Mouse (Mus musculus) kidney, postnatal 0 days (tissue): Measurements from ENCODE around the gene Lyve1. TPM values are rescaled to one million over a fixed set of nuclear protein-coding genes. Genes with fewer than 3 reads are reported as not detected.

ENCODE experiments used
- ATAC-seq: fragments of 200-750 bp; cut with Nextera tagmentation; replicated peaks from 2 replicates; pipeline ENCODE4 v1.8.0; 2017; ENCODE audit warnings: low read depth, moderate number of reproducible peaks, moderate TSS enrichment, moderate library complexity; ENCODE audit not compliant: low FRiP score
- DNase-seq: peaks from one replicate; pipeline ENCODE4 v3.0.0-alpha.2; 2016; ENCODE audit warnings: low spot score
- H3K27ac ChIP-seq: fragments of 300-500 bp; sonication (generic); 2 replicates; pipeline ENCODE4 v1.5.1; 2014; ENCODE audit warnings: mild to moderate bottlenecking
- H3K27me3 ChIP-seq: fragments of 300-500 bp; sonication (generic); 2 replicates; pipeline ENCODE4 v1.6.1; 2014; ENCODE audit warnings: low read length, mixed read lengths; ENCODE audit not compliant: insufficient read depth
- H3K36me3 ChIP-seq: fragments of 300-500 bp; sonication (generic); 2 replicates; pipeline ENCODE4 v1.6.1; 2014; ENCODE audit warnings: low read length, mixed read lengths; ENCODE audit not compliant: insufficient read depth
- H3K4me1 ChIP-seq: fragments of 300-500 bp; sonication (generic); replicated peaks from 2 replicates; pipeline ENCODE4 v1.6.1; 2014; ENCODE audit warnings: antibody characterized with exemption, low read length, mixed read lengths; ENCODE audit not compliant: insufficient read depth
- H3K4me2 ChIP-seq: fragments of 300-500 bp; sonication (generic); 2 replicates; pipeline ENCODE4 v1.6.1; 2014; ENCODE audit warnings: mild to moderate bottlenecking, low read length, moderate library complexity, mixed read lengths
- H3K4me3 ChIP-seq: fragments of 300-500 bp; sonication (generic); replicated peaks from 2 replicates; pipeline ENCODE4 v1.5.1; 2014; ENCODE audit warnings: low read depth, low read length
- H3K9ac ChIP-seq: fragments of 300-500 bp; sonication (generic); 2 replicates; pipeline ENCODE4 v1.6.1; 2014; ENCODE audit warnings: low read depth, low read length
- H3K9me3 ChIP-seq: fragments of 300-500 bp; sonication (generic); replicated peaks from 2 replicates; pipeline ENCODE4 v1.6.1; 2016; ENCODE audit warnings: low read length, inconsistent platforms, mixed read lengths
- CTCF ChIP-seq: IDR thresholded peaks from 2 replicates; pipeline ENCODE4 v1.5.1; 2016; ENCODE audit warnings: antibody characterized with exemption, low read depth, mild to moderate bottlenecking, moderate library complexity
- WGBS: fragments of 180-500 bp; shearing (Covaris S2); extraction: QIAGEN DNeasy Blood & Tissue Kit; methylation state at CpG from one replicate; pipeline ENCODE4 v1.1.7; 2014; 5-methylcytosine and 5-hydroxymethylcytosine counted together
- polyA plus RNA-seq: library from polyadenylated mRNA; unstranded; fragments of >200 nt; fragmentation: Nextera tagmentation; extraction: Ambion mirVana; gene quantifications from 2 replicates; pipeline ENCODE4 v1.2.1, GENCODE M21; 2015

Lyve1 gene
- polyA plus RNA-seq, 1 experiment from 2014 or later: 4.3 TPM

- Histone ChIP-seq H3K27ac (no peak overlapping the region), H3K4me2 (no peak overlapping the region), H3K9me3 (no peaks in the 10 kb centered on the region), H3K27me3 (no peaks in the 10 kb centered on the region), H3K9ac (no peak overlapping the region), H3K4me1 (no peaks in the 10 kb centered on the region), H3K36me3 (no peaks in the 10 kb centered on the region), H3K4me3 (no peak overlapping the region)
- WGBS: 68% methylated on average over 5 of the region's 5 CpGs
- no peak for TF ChIP-seq CTCF
- no peak for ATAC-seq
- DNase-seq: no peak
Measured at GRCm38 (mm10) chr7:110868807-110869206, 5.8 kb upstream of the Lyve1 start.

- DNase-seq (no peak), ATAC-seq (no peak)
- Histone ChIP-seq H3K4me2 (no peak overlapping the region), H3K27me3 (no peaks in the 10 kb centered on the region), H3K9ac (no peak overlapping the region), H3K27ac (no peak overlapping the region), H3K4me1 (no peaks in the 10 kb centered on the region), H3K9me3 (no peaks in the 10 kb centered on the region), H3K4me3 (no peak overlapping the region), H3K36me3 (no peaks in the 10 kb centered on the region)
- TF ChIP-seq CTCF: no peak
- 81% methylated on average over 6 of the region's 6 CpGs for WGBS
Measured at GRCm38 (mm10) chr7:110867116-110867515, 4.1 kb upstream of the Lyve1 start.

GRCm38 (mm10) chr7:110866021-110866420 is 3.0 kb upstream of the Lyve1 start:
- 89% methylated on average over 3 of the region's 3 CpGs for WGBS
- H3K36me3 ChIP-seq: no peaks in the 10 kb centered on the region
- H3K27ac ChIP-seq: no peak overlapping the region
- TF ChIP-seq CTCF: no peak
- H3K4me2 ChIP-seq: no peak overlapping the region
- DNase-seq (no peak), ATAC-seq (no peak)
- H3K9ac ChIP-seq: no peak overlapping the region
- no peaks in the 10 kb centered on the region for H3K9me3 ChIP-seq
- no peaks in the 10 kb centered on the region for H3K27me3 ChIP-seq
- no peak overlapping the region for H3K4me3 ChIP-seq
- H3K4me1 ChIP-seq: no peaks in the 10 kb centered on the region

- Histone ChIP-seq H3K4me1 (no peaks in the 10 kb centered on the region), H3K27me3 (no peaks in the 10 kb centered on the region), H3K36me3 (no peaks in the 10 kb centered on the region), H3K9me3 (no peaks in the 10 kb centered on the region), H3K4me3 (no peak overlapping the region), H3K27ac (no peak overlapping the region), H3K4me2 (no peak overlapping the region), H3K9ac (no peak overlapping the region)
- TF ChIP-seq CTCF: no peak
- ATAC-seq (no peak), DNase-seq (no peak)
- WGBS: 65% methylated on average over 6 of the region's 6 CpGs
Measured at GRCm38 (mm10) chr7:110865570-110865969, 2.5 kb upstream of the Lyve1 start.

GRCm38 (mm10) chr7:110865038-110865437 is 2.0 kb upstream of the Lyve1 start:
- Histone ChIP-seq H3K4me2 (no peak overlapping the region), H3K9me3 (no peaks in the 10 kb centered on the region), H3K27ac (no peak overlapping the region), H3K4me1 (no peaks in the 10 kb centered on the region), H3K4me3 (no peak overlapping the region), H3K27me3 (no peaks in the 10 kb centered on the region), H3K9ac (no peak overlapping the region), H3K36me3 (no peaks in the 10 kb centered on the region)
- TF ChIP-seq CTCF: no peak
- ATAC-seq (no peak), DNase-seq (peak; percentile 31)
- WGBS: 38% methylated on average over 10 of the region's 10 CpGs

- no peaks in the 10 kb centered on the region for H3K9me3 ChIP-seq
- H3K4me2 ChIP-seq: no peak overlapping the region
- H3K9ac ChIP-seq: no peak overlapping the region
- no peaks in the 10 kb centered on the region for H3K36me3 ChIP-seq
- 34% methylated on average over 5 of the region's 5 CpGs for WGBS
- TF ChIP-seq CTCF: no peak
- ATAC-seq (no peak), DNase-seq (no peak)
- H3K4me1 ChIP-seq: no peaks in the 10 kb centered on the region
- H3K27ac ChIP-seq: no peak overlapping the region
- no peak overlapping the region for H3K4me3 ChIP-seq
- no peaks in the 10 kb centered on the region for H3K27me3 ChIP-seq
Measured at GRCm38 (mm10) chr7:110860129-110860528, 2.9 kb downstream of the Lyve1 start.

GRCm38 (mm10) chr7:110855604-110856003 is 7.4 kb downstream of the Lyve1 start:
- Histone ChIP-seq H3K27ac (peak overlapping the region; percentile 54), H3K4me1 (peaks cover 4% of the 10 kb centered on the region; the same call in 1 of the 2 replicates)
- ATAC-seq: no peak

More at GRCm38 (mm10) chr7:110855604-110856003, 7.4 kb downstream of the Lyve1 start:
- TF ChIP-seq CTCF: no peak
- H3K36me3 ChIP-seq: no peaks in the 10 kb centered on the region
- DNase-seq: no peak
- no peaks in the 10 kb centered on the region for H3K27me3 ChIP-seq
- no peak overlapping the region for H3K4me3 ChIP-seq
- H3K4me2 ChIP-seq: no peak overlapping the region
- no peak overlapping the region for H3K9ac ChIP-seq
- 84% methylated on average over 1 of the region's 1 CpGs for WGBS
- H3K9me3 ChIP-seq: no peaks in the 10 kb centered on the region
